Mouse (Mus musculus) hindbrain, postnatal 0 days (tissue): ENCODE data around the gene Nphs1. TPM values are rescaled to one million over a fixed set of nuclear protein-coding genes. Genes with fewer than 3 reads are reported as not detected.

Source experiments
- ATAC-seq: fragments of 200-750 bp; cut with Nextera tagmentation; 2 replicates; pipeline ENCODE4 v1.8.0; 2017; ENCODE audit warnings: mild to moderate bottlenecking, moderate TSS enrichment, moderate library complexity
- DNase-seq: peaks from one replicate; pipeline ENCODE4 v3.0.0-alpha.2; 2015; ENCODE audit warnings: low spot score
- H3K27ac ChIP-seq: fragments of 300-500 bp; sonication (generic); 2 replicates; pipeline ENCODE4 v1.5.1; 2014; ENCODE audit warnings: mild to moderate bottlenecking
- H3K27me3 ChIP-seq: fragments of 300-500 bp; sonication (generic); 2 replicates; pipeline ENCODE4 v1.6.1; 2014; ENCODE audit warnings: low read length, mixed read lengths; ENCODE audit not compliant: insufficient read depth
- H3K36me3 ChIP-seq: fragments of 300-500 bp; sonication (generic); 2 replicates; pipeline ENCODE4 v1.6.1; 2014; ENCODE audit warnings: low read length, mixed read lengths; ENCODE audit not compliant: insufficient read depth
- H3K4me1 ChIP-seq: fragments of 300-500 bp; sonication (generic); 2 replicates; pipeline ENCODE4 v1.6.1; 2014; ENCODE audit warnings: antibody characterized with exemption, low read length, mixed read lengths; ENCODE audit not compliant: insufficient read depth
- H3K4me2 ChIP-seq: fragments of 300-500 bp; sonication (generic); 2 replicates; pipeline ENCODE4 v1.6.1; 2014; ENCODE audit warnings: low read depth, mild to moderate bottlenecking, low read length, moderate library complexity, mixed read lengths
- H3K4me3 ChIP-seq: fragments of 300-500 bp; sonication (generic); 2 replicates; pipeline ENCODE4 v1.5.1; 2014; ENCODE audit warnings: low read length
- H3K9ac ChIP-seq: fragments of 300-500 bp; sonication (generic); replicated peaks from 2 replicates; pipeline ENCODE4 v1.6.1; 2014; ENCODE audit warnings: mild to moderate bottlenecking, low read length, moderate library complexity, mixed read lengths
- H3K9me3 ChIP-seq: fragments of 300-500 bp; sonication (generic); 2 replicates; pipeline ENCODE4 v1.6.1; 2016; ENCODE audit warnings: low read length, mixed read lengths
- CTCF ChIP-seq: IDR thresholded peaks from 2 replicates; pipeline ENCODE4 v1.5.1; 2016; ENCODE audit warnings: antibody characterized with exemption, control low read depth, low read depth
- WGBS: fragments of 180-500 bp; shearing (Covaris S2); extraction: QIAGEN DNeasy Blood & Tissue Kit; methylation state at CpG from one replicate; pipeline ENCODE4 v1.1.7; 2014; 5-methylcytosine and 5-hydroxymethylcytosine counted together
- polyA plus RNA-seq: library from polyadenylated mRNA; unstranded; fragments of >200 nt; fragmentation: Nextera tagmentation; extraction: Ambion mirVana; gene quantifications from 2 replicates; pipeline ENCODE4 v1.2.1, GENCODE M21; 2015
- total RNA-seq: library from RNA; depleted of rRNA; stranded (reverse); fragments of >200 nt; gene quantifications from 2 replicates; pipeline ENCODE4 v1.2.3, GENCODE M21; 2014

Nphs1 gene
- total and polyA plus RNA-seq, 2 experiments from 2014 or later, result 0.50 to 2.4 TPM

DNA sequence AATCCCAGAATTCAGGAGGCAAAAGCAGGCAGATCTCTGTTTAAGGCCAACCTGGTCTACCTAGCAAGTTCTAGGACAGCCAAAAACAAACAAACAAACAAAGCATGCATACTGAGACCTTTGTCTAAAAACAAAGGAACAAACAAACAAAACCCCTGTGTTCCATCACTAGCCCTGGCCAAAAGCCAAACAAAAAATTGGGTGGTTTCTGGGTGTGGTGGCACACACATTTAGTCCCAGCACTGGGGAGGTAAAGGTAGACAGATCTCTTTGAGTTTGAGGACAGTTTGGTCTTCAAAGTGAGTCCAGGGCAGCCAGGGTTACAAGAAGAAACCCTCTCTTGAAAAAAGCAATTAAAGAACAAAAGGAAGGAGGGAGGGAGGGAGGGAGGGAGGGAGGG is 28.8 kb upstream of the Nphs1 start:
- no peak for DNase-seq
- Histone ChIP-seq H3K9ac (no peak overlapping the region), H3K4me2 (no peak overlapping the region), H3K4me1 (no peaks in the 10 kb centered on the region), H3K36me3 (no peaks in the 10 kb centered on the region; the same call in 1 of the 2 replicates), H3K9me3 (no peaks in the 10 kb centered on the region), H3K27ac (no peak overlapping the region), H3K27me3 (no peaks in the 10 kb centered on the region), H3K4me3 (no peak overlapping the region)
- no peak for TF ChIP-seq CTCF
- ATAC-seq, result no peak

DNA sequence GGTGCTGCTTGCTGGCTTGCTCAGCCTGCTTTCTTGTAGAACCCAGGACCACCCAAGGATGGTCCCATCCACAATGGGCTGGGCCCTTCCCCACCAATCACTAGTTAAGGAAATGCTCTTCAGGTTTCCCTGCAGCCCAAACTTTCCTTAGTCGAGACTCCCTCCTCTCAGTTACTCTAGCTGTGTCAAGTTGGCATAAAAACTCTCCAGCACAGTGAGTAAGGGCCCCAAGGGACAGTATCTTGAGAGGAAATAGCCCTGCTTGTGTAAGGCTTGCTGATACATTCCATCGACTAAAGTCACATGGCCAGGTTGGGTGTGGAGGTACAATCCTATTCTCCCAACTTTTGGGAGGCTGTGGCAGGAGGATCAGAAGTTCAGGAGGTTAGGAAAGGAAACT is 27.9 kb upstream of the Nphs1 start:
- WGBS, result 67% methylated on average over 2 of the region's 2 CpGs
- H3K27me3 ChIP-seq, result no peaks in the 10 kb centered on the region

DNA sequence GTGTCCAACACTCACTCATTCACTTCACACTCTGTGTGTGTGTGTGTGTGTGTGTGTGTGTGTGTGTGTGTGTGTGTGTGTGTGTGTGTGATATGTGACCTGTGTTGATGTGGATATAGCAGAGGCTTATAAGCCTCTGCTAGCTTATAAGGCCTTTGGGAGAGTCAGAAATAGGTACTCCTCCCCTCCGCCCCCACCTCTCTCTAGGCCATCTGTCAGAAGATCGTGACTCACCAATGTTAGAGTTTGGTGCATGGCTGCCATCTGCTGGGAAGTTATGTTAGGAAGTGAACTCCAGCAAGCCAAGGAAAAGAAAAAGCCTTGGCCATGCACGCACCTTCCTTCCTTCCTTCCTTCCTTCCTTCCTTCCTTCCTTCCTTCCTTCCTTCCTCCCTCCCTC is 26.3 kb upstream of the Nphs1 start:
- 10% methylated on average over 3 of the region's 3 CpGs for WGBS
- Histone ChIP-seq H3K27ac (no peak overlapping the region), H3K4me1 (no peaks in the 10 kb centered on the region), H3K9me3 (no peaks in the 10 kb centered on the region), H3K9ac (no peak overlapping the region), H3K36me3 (peaks cover 15% of the 10 kb centered on the region; the same call in 1 of the 2 replicates), H3K4me3 (no peak overlapping the region), H3K27me3 (no peaks in the 10 kb centered on the region), H3K4me2 (no peak overlapping the region)
- TF ChIP-seq CTCF, result peak; percentile 78
- DNase-seq, result peak; percentile 94
- peak; percentile 85 for ATAC-seq

More for the DNA sequence above, 27.9 kb upstream of the Nphs1 start:
- Histone ChIP-seq H3K4me3 (no peak overlapping the region), H3K4me2 (no peak overlapping the region), H3K4me1 (no peaks in the 10 kb centered on the region), H3K9me3 (no peaks in the 10 kb centered on the region), H3K36me3 (peaks cover 4% of the 10 kb centered on the region; the same call in 1 of the 2 replicates), H3K27ac (no peak overlapping the region), H3K9ac (no peak overlapping the region)
- TF ChIP-seq CTCF, result no peak
- ATAC-seq, result no peak
- DNase-seq, result no peak

DNA sequence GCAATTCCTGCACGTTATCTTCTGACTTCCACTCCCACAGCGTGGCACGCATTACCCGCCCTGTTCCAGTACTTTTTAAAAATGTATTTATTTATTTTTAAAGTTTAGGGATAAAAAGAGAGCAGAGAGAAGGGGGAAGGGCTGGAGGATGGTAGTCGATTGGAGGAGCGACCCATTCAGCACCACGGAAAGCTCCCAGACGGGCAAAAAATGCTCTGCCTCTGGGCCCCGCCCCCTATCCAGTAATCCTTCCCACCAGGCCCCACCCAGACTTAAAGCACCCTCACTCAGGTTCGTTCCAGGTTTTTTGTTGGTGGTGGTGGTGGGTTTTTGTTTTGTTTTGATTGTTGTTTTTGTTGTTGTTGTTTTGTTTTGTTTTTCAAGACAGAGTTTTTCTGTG is 23.9 kb upstream of the Nphs1 start:
- no peak overlapping the region for H3K4me2 ChIP-seq
- H3K27me3 ChIP-seq, result no peaks in the 10 kb centered on the region
- no peak for TF ChIP-seq CTCF
- 8% methylated on average over 10 of the region's 10 CpGs for WGBS
- DNase-seq (peak; percentile 33), ATAC-seq (no peak)
- H3K4me1 ChIP-seq, result no peaks in the 10 kb centered on the region
- H3K36me3 ChIP-seq, result peaks cover 27% of the 10 kb centered on the region; the same call in 1 of the 2 replicates
- H3K27ac ChIP-seq, result no peak overlapping the region
- no peak overlapping the region for H3K9ac ChIP-seq
- no peak overlapping the region for H3K4me3 ChIP-seq
- H3K9me3 ChIP-seq, result no peaks in the 10 kb centered on the region

DNA sequence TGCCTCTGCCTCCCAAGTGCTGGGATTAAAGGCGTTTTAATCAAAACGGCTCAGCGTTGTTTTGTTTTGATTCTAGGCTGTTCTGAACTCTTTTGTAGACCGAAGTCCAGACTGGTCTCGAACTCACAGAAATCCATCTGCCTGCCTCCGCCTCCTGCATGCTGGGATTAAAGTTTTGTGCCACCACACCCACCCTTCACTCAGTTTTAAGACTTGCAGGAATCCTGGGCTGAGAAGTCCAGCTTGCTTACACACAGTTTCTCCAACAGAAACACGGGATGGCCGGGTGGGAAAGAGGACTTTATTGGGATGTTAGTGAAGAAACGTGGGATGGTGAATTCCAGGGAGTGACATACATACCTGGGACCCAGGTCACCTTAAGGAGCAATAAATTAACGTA is 23.4 kb upstream of the Nphs1 start:
- WGBS, result 72% methylated on average over 10 of the region's 10 CpGs
- H3K4me2 ChIP-seq, result no peak overlapping the region
- no peak for TF ChIP-seq CTCF
- H3K9ac ChIP-seq, result no peak overlapping the region
- H3K27me3 ChIP-seq, result no peaks in the 10 kb centered on the region
- DNase-seq (no peak), ATAC-seq (no peak)
- H3K4me1 ChIP-seq, result no peaks in the 10 kb centered on the region
- H3K4me3 ChIP-seq, result no peak overlapping the region
- H3K36me3 ChIP-seq, result peaks cover 30% of the 10 kb centered on the region; the same call in 1 of the 2 replicates
- H3K9me3 ChIP-seq, result no peaks in the 10 kb centered on the region
- H3K27ac ChIP-seq, result no peak overlapping the region

DNA sequence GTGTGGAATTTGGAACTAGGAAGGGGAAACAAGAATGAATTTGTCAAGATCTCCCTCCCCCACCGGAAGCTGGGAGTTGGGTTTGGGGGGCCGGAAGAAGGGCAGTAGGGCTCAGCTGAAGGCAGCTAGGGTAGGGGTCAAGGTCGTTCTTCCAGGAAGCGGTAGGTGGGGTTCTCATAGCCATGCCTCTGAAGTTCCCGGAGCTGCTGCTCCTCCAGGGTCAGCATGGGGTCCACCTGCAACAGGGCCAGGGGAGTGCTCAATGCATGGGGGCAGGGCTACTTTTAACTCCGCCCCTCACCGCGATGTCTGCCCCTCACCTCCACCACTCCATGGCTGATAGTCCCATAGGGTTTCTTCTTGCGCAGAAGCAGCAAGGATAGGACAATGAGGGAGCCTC is 23.0 kb upstream of the Nphs1 start:
- no peaks in the 10 kb centered on the region for H3K4me1 ChIP-seq
- no peak overlapping the region for H3K27ac ChIP-seq
- H3K9me3 ChIP-seq, result no peaks in the 10 kb centered on the region
- ATAC-seq (no peak), DNase-seq (no peak)
- TF ChIP-seq CTCF, result no peak
- no peak overlapping the region for H3K4me3 ChIP-seq
- 56% methylated on average over 7 of the region's 9 CpGs for WGBS
- no peak overlapping the region for H3K4me2 ChIP-seq
- H3K27me3 ChIP-seq, result no peaks in the 10 kb centered on the region
- H3K36me3 ChIP-seq, result peaks cover 35% of the 10 kb centered on the region; the same call in 1 of the 2 replicates
- no peak overlapping the region for H3K9ac ChIP-seq

DNA sequence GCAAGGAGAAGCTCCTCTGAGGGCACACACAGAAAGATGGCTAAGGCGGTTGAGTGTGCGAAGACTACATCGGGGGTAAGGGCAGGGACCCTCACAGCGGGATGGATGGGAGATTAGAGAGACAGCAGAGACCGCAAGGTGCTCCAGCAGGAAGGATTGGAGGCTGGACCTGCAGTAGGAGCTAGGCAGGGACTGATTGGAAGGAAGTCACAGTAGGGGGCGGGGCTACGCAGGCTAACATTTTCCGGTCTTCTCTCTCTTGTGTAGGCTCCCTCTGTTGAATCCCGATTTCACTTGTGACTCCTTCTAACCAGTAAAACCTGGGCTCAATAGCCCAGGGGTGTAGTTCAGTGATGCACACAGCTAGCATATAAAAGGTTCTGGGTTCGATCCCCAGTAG is 21.2 kb upstream of the Nphs1 start:
- H3K36me3 ChIP-seq, result peaks cover 47% of the 10 kb centered on the region; the same call in 1 of the 2 replicates
- no peak overlapping the region for H3K4me3 ChIP-seq
- 20% methylated on average over 10 of the region's 10 CpGs for WGBS
- DNase-seq (no peak), ATAC-seq (no peak)
- no peaks in the 10 kb centered on the region for H3K27me3 ChIP-seq
- H3K4me2 ChIP-seq, result no peak overlapping the region
- no peaks in the 10 kb centered on the region for H3K9me3 ChIP-seq
- TF ChIP-seq CTCF, result no peak
- no peak overlapping the region for H3K27ac ChIP-seq
- no peaks in the 10 kb centered on the region for H3K4me1 ChIP-seq
- H3K9ac ChIP-seq, result no peak overlapping the region
